In the genomic region with DNA sequence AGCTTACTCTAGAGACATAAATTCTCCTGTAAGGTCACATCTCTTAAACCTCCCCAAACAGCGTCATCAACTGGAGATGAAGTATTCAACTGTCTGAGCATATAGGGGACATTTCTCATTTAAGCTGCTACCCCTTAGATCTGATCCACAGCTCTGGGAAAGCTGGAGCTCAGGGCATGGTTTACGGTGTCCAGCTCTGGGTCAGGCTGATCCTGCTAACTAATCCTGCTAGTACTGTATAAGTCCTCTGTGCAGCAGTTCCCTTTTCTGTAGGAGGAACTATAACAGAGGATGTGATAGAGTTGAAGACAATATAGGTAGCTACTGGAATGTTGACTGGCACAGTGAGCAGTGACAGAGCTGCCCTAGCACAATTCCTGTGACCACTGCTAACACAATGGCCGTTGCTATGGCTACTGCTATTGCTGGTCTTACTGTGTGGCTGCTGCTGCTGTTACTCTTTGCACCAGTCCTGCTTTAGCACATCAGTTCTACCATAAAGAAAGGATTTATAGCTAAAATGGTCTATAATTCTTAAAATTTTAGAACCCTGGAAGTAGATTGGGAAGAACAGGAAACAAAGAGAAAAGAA, we compare ENCODE assay signal across 20 mouse cellular contexts.
DNase-seq lines count a peak whose midpoint lies in the region; ATAC-seq and TF ChIP-seq lines count a peak whose summit lies in the region.
"Had no signal": no experiment of that assay in that cellular context is flagged by ENCODE, and none has a peak within 500 bp of the region (broad histone marks: within the 10 kb centered on the region; RNA-seq: fewer than 3 reads in every experiment).

No protein-coding gene starts in this region.

- peaks cover 6% of the 10 kb centered on the region for H3K4me1 ChIP-seq in forebrain, embryonic 13.5 days
- peaks cover 7% of the 10 kb centered on the region; the same call in 1 of the 2 replicates for H3K4me1 ChIP-seq in hindbrain, embryonic 15.5 days (replicated peaks)
- H3K4me1 ChIP-seq in midbrain, embryonic 16.5 days (ENCODE audit: control insufficient read depth, insufficient read depth, low read length) = peaks cover 12% of the 10 kb centered on the region
- H3K4me1 ChIP-seq: heart, embryonic 12.5 days had no signal

- no peak overlapping the region for H3K27ac ChIP-seq in forebrain, embryonic 13.5 days
- peak overlapping the region; percentile 60 for H3K27ac ChIP-seq in hindbrain, embryonic 15.5 days (replicated peaks)
- peak overlapping the region; percentile 54; the same call in 1 of the 2 replicates for H3K27ac ChIP-seq in midbrain, embryonic 16.5 days (ENCODE audit: low read length)
- H3K27ac ChIP-seq: left cerebral cortex, adult 2 months; limb, embryonic 13.5 days had no signal

- peak; percentile 70 for ATAC-seq in forebrain, embryonic 13.5 days
- no peak for ATAC-seq in hindbrain, embryonic 15.5 days (ENCODE audit: low FRiP score, low read depth)
- ATAC-seq in midbrain, embryonic 16.5 days = peak; percentile 93
- ATAC-seq in megakaryocyte, adult 5-6 weeks (ENCODE audit: poor library complexity, severe bottlenecking) = no peak
- no peak for ATAC-seq in erythroid progenitor cell, adult 5-6 weeks (replicated peaks; ENCODE audit: low FRiP score, poor library complexity, severe bottlenecking)

- no peaks in the 10 kb centered on the region for H3K36me3 ChIP-seq in forebrain, embryonic 13.5 days (ENCODE audit: poor library complexity, severe bottlenecking)
- H3K36me3 ChIP-seq in hindbrain, embryonic 15.5 days = no peaks in the 10 kb centered on the region
- no peaks in the 10 kb centered on the region for H3K36me3 ChIP-seq in midbrain, embryonic 16.5 days (ENCODE audit: control insufficient read depth, insufficient read depth, low read length)
- H3K36me3 ChIP-seq: G1E; heart, embryonic 12.5 days; limb, embryonic 13.5 days had no signal

- H3K4me3 ChIP-seq in forebrain, embryonic 13.5 days = no peak overlapping the region
- H3K4me3 ChIP-seq in hindbrain, embryonic 15.5 days = no peak overlapping the region
- no peak overlapping the region for H3K4me3 ChIP-seq in midbrain, embryonic 16.5 days (ENCODE audit: low read depth, low read length)
- H3K4me3 ChIP-seq: heart, embryonic 12.5 days; left cerebral cortex, adult 2 months; limb, embryonic 13.5 days had no signal

- WGBS in forebrain, embryonic 13.5 days = 59% methylated on average over 3 of the region's 3 CpGs
- WGBS in hindbrain, embryonic 15.5 days = 40% methylated on average over 3 of the region's 3 CpGs
- WGBS in midbrain, embryonic 16.5 days = 44% methylated on average over 3 of the region's 3 CpGs

- no peak overlapping the region for H3K9ac ChIP-seq in forebrain, embryonic 13.5 days
- no peak overlapping the region for H3K9ac ChIP-seq in hindbrain, embryonic 15.5 days
- H3K9ac ChIP-seq in midbrain, embryonic 16.5 days (ENCODE audit: low read depth, low read length) = no peak overlapping the region
- H3K9ac ChIP-seq: heart, embryonic 12.5 days; limb, embryonic 13.5 days had no signal

- no peaks in the 10 kb centered on the region for H3K9me3 ChIP-seq in forebrain, embryonic 13.5 days (replicated peaks)
- H3K9me3 ChIP-seq in hindbrain, embryonic 15.5 days = no peaks in the 10 kb centered on the region
- no peaks in the 10 kb centered on the region for H3K9me3 ChIP-seq in midbrain, embryonic 16.5 days (replicated peaks; ENCODE audit: control insufficient read depth, low read length, poor library complexity, severe bottlenecking)
- H3K9me3 ChIP-seq: G1E; heart, embryonic 12.5 days; limb, embryonic 13.5 days had no signal

- no peak overlapping the region for H3K4me2 ChIP-seq in forebrain, embryonic 13.5 days
- no peak overlapping the region for H3K4me2 ChIP-seq in hindbrain, embryonic 15.5 days
- no peak overlapping the region for H3K4me2 ChIP-seq in midbrain, embryonic 16.5 days (ENCODE audit: low read length)
- H3K4me2 ChIP-seq: heart, embryonic 12.5 days; limb, embryonic 13.5 days had no signal

- TF ChIP-seq POLR2A in brain, embryonic 14.5 days (IDR thresholded peaks at IDR 0.05; ENCODE audit: borderline replicate concordance, extremely low read depth, insufficient read depth, insufficient read length, poor library complexity, severe bottlenecking) = no peak

- H3K27me3 ChIP-seq in forebrain, embryonic 13.5 days = no peaks in the 10 kb centered on the region
- H3K27me3 ChIP-seq in hindbrain, embryonic 15.5 days = no peaks in the 10 kb centered on the region
- H3K27me3 ChIP-seq in midbrain, embryonic 16.5 days (ENCODE audit: control insufficient read depth, insufficient read depth, low read depth, low read length) = no peaks in the 10 kb centered on the region
- H3K27me3 ChIP-seq: heart, embryonic 12.5 days; limb, embryonic 13.5 days had no signal

- peak; percentile 72 for DNase-seq in brain, embryonic 14.5 days (ENCODE audit: low read depth)
- DNase-seq in MN1 (ENCODE audit: low spot score) = no peak
- no peak for DNase-seq in cerebellum, postnatal 4 days (ENCODE audit: low spot score in 2 of 2)
- DNase-seq: adrenal gland, postnatal 36 days; cerebellum, adult 11 months; gastrocnemius, postnatal 10 days; heart, postnatal 4 days; kidney, adult 2 months; lung, postnatal 4 days; spleen, adult 18-20 months; thymus, adult 18-20 months had no signal

- TF ChIP-seq CTCF in brain, embryonic 14.5 days (IDR thresholded peaks at IDR 0.05; ENCODE audit: borderline replicate concordance, extremely low read depth, insufficient read depth, insufficient read length) = no peak

Comparison
In these comparisons a context has a peak if more than half of its experiments do, and no peak if none do; other contexts are left out.
1. ATAC-seq: peak in forebrain, embryonic 13.5 days (single experiment) and midbrain, embryonic 16.5 days (single experiment); none in hindbrain, embryonic 15.5 days (single experiment), megakaryocyte, adult 5-6 weeks (single experiment) and erythroid progenitor cell, adult 5-6 weeks (single experiment).